Mouse (Mus musculus) lung, adult 18-20 months (tissue): Measurements from ENCODE around the gene 4921524J17Rik.

ENCODE experiments used
- DNase-seq, 2 experiments: peaks; one replicate each; pipeline ENCODE4 v3.0.0; 2022; ENCODE audit warnings: mixed read lengths in 2 of 2

Gene 4921524J17Rik

GRCm38 (mm10) chr8:85432168-85433016 lies at the start of gene 4921524J17Rik:
Gene 4921524J17Rik, minus strand, starts transcription at chr8:85432833.
- peak; percentile 96 for DNase-seq

DNA sequence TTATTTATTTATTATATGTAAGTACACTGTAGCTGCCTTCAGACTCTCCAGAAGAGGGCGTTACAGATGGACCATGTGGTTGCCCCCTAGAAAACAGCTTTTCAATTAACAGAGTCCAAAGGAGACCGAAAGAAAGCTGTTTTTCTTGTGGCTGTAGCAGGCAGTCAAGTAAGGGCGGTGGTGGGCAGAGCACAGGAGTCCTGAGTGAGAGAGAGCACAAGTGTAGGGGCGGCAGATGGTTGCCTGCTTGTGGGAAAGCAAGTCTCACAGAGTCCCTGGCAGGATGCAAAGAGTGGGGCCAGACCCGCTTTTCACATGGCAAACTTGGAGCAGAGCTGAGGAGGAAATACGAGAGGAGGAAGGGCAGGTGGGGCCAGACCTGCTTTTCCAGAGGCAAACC lies 49.8 kb upstream of the 4921524J17Rik start:
- DNase-seq, result peak in 1 of 2 experiments; percentile 7

- peak; percentile 78 to 86 for DNase-seq
These were observed 49.3 kb upstream of the 4921524J17Rik start for GRCm38 (mm10) chr8:85481900-85482299.

GRCm38 (mm10) chr8:85479710-85480109 lies 47.1 kb upstream of the 4921524J17Rik start:
- no peak for DNase-seq

- DNase-seq, result no peak
These were observed 45.8 kb upstream of the 4921524J17Rik start for GRCm38 (mm10) chr8:85478397-85478796.

- no peak for DNase-seq
These were observed 44.4 kb upstream of the 4921524J17Rik start for GRCm38 (mm10) chr8:85476970-85477545.

- DNase-seq, result no peak
These were observed 42.3 kb upstream of the 4921524J17Rik start for GRCm38 (mm10) chr8:85474924-85475323.

DNA sequence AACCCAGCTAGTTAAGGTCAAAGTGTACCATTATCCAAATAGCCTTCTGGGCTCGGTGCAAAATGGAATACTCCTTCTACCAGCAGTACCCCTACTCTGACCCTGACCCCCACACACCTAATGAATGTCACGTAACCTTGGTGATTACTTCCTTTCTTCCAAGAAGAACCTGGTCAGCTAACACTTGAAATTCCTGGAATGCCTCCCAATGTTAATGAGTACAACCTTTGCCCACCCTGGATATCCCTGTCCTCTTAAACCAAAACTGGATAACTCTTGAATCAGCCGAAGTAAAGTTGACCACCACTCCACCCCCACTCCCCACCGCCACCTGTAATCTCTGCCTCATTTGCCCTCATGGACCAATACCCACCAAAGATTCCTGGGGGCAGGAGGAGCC lies 40.6 kb upstream of the 4921524J17Rik start:
- no peak for DNase-seq

DNA sequence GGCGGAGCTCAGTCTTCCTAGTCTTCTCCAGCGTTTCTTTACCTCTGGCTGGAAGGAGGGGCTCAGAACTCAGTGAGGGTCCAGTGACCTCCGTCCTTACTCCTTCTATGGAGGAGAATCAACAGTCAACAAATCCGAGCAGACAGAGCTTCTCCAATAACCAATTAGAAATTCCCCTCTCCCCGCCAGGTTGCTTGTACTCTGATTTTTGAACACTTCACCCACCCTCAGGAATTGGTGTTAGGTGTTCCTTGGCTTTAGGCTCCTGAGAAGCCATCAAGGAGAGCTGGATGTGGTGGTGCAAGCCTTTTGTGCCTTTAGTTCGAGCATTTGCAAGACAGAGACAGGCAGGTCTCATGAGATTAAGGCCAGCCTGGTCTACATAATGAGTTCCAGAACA lies 40.2 kb upstream of the 4921524J17Rik start:
- DNase-seq, result no peak

DNA sequence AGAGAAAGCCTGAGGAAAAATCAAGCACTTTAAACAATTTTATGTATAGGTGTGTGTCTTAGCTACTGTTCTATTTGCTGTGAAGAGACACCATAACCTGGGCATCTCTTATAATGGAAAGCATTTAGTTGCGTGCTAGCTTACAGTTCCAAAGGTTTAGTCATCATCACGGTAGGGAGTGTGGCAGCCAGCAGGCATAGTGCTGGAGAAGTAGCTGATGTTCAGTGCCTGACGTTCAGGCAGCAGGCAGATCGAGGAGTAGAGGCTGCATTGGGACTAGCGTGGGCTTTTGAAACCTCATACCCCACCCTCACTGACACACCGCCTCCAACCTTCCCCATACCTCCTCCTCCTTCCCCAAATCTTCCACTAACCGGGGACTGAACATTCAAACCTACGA lies 38.1 kb upstream of the 4921524J17Rik start:
- DNase-seq, result no peak

GRCm38 (mm10) chr8:85466056-85466455 lies 33.4 kb upstream of the 4921524J17Rik start:
- DNase-seq, result no peak

DNA sequence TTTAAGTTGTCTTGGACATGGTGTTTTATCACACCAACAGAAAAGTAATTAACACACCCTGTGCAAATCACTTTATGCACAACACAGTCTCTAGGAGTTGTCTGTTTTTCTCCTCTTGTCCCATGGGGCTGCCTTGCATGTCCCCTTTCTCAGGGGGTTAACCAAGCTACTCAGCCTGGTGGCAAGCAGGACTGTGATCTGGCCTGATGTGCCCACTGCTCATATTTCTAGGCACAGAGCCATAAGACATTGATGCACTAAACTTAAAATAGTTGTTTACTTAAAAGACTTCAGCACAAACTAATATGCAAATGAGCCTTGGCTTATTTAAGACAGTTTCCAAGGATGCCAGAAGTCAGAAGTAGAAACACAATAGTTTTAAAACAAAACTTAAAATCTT lies 31.7 kb upstream of the 4921524J17Rik start:
- DNase-seq, result no peak

GRCm38 (mm10) chr8:85462441-85462840 lies 29.8 kb upstream of the 4921524J17Rik start:
- DNase-seq, result peak in 1 of 2 experiments; percentile 13

DNA sequence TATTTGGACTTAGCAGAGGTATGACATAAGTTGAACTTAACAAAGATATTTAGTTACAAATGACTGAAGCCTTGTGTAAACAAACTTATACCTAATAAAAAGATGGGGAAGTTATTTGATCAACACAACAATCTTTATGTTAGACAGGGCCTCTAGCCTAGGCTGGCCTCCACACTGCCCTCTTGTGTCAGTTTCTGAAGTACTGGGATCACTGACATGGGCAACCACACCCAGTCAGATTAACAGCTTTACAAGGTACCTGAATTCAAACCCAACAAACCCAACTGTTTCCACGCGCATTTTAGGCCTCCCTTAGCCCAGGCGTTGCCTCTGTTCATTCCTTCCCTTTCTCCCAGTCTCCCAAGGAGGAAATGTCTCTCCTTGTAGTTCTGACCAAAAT lies 28.7 kb upstream of the 4921524J17Rik start:
- peak in 1 of 2 experiments; percentile 4 for DNase-seq

GRCm38 (mm10) chr8:85460804-85461203 lies 28.2 kb upstream of the 4921524J17Rik start:
- DNase-seq, result peak in 1 of 2 experiments; percentile 26

DNA sequence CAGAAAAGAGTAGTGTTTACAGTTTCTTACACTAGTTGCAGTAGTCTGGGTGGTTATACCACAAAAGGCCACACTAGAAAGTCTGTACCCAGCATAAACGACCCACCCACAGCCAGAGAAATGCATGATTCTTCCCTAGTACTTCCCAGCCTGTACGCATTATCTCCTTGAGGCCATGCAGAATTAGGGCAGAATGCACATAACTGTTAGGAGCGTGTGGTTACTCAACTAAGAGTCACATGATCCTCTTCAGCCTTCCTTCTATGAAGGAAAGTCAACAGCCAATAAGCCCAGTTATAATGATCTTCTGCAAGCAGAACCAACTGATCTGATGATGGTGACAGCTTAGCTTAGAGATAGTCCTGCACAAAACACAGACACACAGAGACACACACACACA lies 26.9 kb upstream of the 4921524J17Rik start:
- DNase-seq, result no peak

GRCm38 (mm10) chr8:85456536-85456935 lies 23.9 kb upstream of the 4921524J17Rik start:
- peak; percentile 32 to 54 for DNase-seq

- DNase-seq, result no peak
These were observed 22.1 kb upstream of the 4921524J17Rik start for GRCm38 (mm10) chr8:85454750-85455149.

DNA sequence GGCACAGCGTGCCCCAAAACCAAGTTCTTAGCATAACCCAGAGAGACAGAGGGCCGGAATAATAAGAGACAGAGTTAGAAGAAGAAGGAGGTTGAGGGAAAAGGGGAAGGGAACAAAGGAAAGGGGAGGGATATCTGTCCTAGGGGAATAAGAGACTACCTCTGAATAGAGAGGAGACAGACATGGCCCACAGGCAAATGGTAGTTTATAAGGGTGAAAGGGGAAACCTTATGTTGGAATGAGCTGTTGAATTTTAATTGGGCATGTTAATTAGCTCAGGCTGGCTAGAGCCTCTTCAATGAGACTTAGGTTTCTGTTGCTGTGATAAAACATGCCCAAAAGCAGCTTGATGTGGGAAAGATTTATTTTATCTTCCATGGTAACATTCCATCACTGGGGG lies 20.6 kb upstream of the 4921524J17Rik start:
- no peak for DNase-seq

DNA sequence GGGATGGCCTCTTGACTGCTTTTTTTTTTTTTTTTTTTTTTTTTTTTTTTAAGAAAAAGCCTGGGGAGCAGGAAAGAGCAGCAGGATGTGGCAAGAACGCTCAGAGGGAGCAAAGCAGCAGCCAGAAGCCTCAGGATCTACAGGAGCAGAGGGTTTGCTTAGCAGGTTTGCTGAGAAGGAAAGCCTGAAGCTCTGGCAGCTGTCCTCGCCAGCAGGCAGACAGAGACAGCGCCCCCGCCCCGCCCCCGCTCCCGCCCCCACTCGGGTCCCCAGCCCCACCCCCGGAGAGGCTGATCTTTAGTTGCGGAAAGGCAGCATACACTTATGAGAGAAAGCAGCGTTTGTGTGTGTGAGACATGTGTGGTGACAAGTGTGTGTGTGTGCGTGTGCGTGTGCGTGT lies 19.7 kb upstream of the 4921524J17Rik start:
- no peak for DNase-seq

DNA sequence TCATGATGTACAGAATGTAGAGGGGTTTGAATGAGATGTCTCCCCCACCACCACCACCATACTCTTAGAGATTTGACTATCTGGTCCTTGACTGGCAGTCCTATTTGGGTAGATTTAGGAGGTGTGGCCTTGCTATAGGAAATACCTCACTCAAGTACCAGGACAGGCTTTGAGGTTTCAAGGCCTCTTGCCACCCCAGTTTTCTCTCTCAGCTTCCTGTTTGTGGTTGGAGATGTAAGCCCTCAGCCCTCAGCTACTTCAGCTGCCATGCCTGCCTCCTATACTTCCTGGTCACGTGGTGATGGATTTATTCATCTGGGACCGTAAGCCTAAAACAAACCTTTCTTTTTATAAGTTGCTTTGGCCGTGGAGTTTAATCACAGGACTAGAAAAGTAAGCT lies 17.7 kb upstream of the 4921524J17Rik start:
- no peak for DNase-seq

DNA sequence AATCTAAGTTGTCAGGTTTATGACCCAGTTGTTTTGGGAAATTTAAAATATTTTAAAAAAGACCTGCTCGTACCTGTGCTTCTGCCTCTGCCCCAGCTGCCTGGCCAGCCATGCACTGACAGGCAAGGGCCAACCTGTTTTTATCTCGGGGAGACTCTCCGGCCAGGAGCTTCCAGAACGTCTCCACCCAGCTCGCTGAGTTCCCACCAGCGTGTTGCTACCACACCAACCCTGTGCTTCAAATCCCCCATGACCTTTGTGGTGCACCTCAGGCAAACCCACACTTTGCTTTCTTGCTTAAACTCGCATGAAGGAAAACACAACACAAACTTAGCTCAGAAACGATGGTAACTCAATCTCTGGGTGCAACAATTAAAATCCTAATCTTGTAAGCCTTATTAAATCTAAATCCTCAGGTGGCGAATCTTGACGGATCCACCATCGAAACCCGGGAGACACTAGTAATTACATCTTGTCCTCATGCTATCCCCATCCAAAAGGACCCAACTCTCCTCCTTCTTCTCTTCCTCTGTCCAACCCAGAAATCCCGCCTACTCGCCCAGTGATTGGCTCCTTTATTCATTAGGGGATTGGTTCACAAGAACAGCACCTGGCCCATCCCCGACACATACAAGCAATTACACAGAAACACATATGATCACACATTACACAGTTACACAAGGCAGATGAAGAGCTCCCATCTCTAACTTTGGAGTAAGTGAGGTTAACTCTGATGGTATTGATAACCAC lies 13.5 kb upstream of the 4921524J17Rik start:
- no peak for DNase-seq

DNA sequence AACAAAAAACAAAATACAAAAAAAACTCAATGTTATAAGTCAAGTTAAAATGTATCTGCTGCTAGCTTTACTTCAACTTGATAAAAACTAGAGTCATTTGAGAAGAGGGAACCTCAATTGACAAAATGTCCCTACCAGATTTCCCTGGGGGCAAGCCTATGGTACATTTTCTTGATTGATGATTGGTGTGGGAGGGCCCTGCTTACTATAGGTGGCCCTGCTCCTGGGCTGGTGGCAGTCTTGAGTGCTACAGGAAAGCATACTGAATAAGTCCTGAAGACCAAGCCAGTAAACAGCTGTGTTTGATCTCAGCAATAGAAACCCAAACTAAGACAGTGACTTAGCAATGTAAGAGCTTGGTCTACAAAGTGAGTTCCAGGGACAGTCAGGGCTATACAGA lies 11.5 kb upstream of the 4921524J17Rik start:
- DNase-seq, result no peak

GRCm38 (mm10) chr8:85441564-85441963 lies 8.9 kb upstream of the 4921524J17Rik start:
- no peak for DNase-seq
